Mouse (Mus musculus): ENCODE results near the gene Syne2. TPM values are rescaled to one million over a fixed set of nuclear protein-coding genes. Genes with fewer than 3 reads are reported as not detected.

Syne2 gene
- polyA plus RNA-seq, 1 experiment from 2014 or later = 97.5 TPM

GRCm38 (mm10) chr12:75915694-75916093, 97.8 kb downstream of the Syne2 start:
- DNase-seq (ENCODE audit: low spot score) = no peak
- no peaks in the 10 kb centered on the region for H3K9me3 ChIP-seq (ENCODE audit: control insufficient read depth, low read length)
- no peak overlapping the region for H3K4me2 ChIP-seq (replicated peaks; ENCODE audit: low read depth, low read length)
- no peaks in the 10 kb centered on the region for H3K4me1 ChIP-seq (replicated peaks; ENCODE audit: control insufficient read depth, insufficient read depth, low read length)
- H3K27ac ChIP-seq (ENCODE audit: low read depth, low read length) = no peak overlapping the region
- H3K27me3 ChIP-seq (ENCODE audit: control insufficient read depth, insufficient read depth, low read length) = no peaks in the 10 kb centered on the region
- no peak overlapping the region for H3K4me3 ChIP-seq (ENCODE audit: low read depth, low read length)
- no peak for ATAC-seq (ENCODE audit: low FRiP score)
- 93% methylated on average over 5 of the region's 5 CpGs for WGBS
- no peak overlapping the region for H3K9ac ChIP-seq (ENCODE audit: low read depth, low read length)
- 0 out of 2 replicates have a peak, but pooled peaks cover 6% of the 10 kb centered on the region for H3K36me3 ChIP-seq (ENCODE audit: control insufficient read depth, insufficient read depth, low read length)

GRCm38 (mm10) chr12:75918415-75918814, 100.5 kb downstream of the Syne2 start:
- Histone ChIP-seq H3K36me3 (ENCODE audit: control insufficient read depth, insufficient read depth, low read length) (0 out of 2 replicates have a peak, but pooled peaks cover 1% of the 10 kb centered on the region), H3K4me3 (ENCODE audit: low read depth, low read length) (no peak overlapping the region)

GRCm38 (mm10) chr12:75918914-75919313, 101.0 kb downstream of the Syne2 start:
- Histone ChIP-seq H3K4me3 (ENCODE audit: low read depth, low read length) (no peak overlapping the region), H3K27me3 (ENCODE audit: control insufficient read depth, insufficient read depth, low read length) (no peaks in the 10 kb centered on the region), H3K4me2 (replicated peaks; ENCODE audit: low read depth, low read length) (no peak overlapping the region), H3K27ac (ENCODE audit: low read depth, low read length) (no peak overlapping the region), H3K36me3 (ENCODE audit: control insufficient read depth, insufficient read depth, low read length) (0 out of 2 replicates have a peak, but pooled peaks cover under 1% of the 10 kb centered on the region), H3K9me3 (ENCODE audit: control insufficient read depth, low read length) (no peaks in the 10 kb centered on the region), H3K9ac (ENCODE audit: low read depth, low read length) (no peak overlapping the region), H3K4me1 (replicated peaks; ENCODE audit: control insufficient read depth, insufficient read depth, low read length) (no peaks in the 10 kb centered on the region)
- peak; percentile 44 for DNase-seq (ENCODE audit: low spot score)
- ATAC-seq (ENCODE audit: low FRiP score) = no peak
- WGBS = 58% methylated on average over 6 of the region's 6 CpGs

More at GRCm38 (mm10) chr12:75918415-75918814, 100.5 kb downstream of the Syne2 start:
- ATAC-seq (ENCODE audit: low FRiP score) = no peak
- H3K4me2 ChIP-seq (replicated peaks; ENCODE audit: low read depth, low read length) = no peak overlapping the region
- DNase-seq (ENCODE audit: low spot score) = no peak
- H3K9me3 ChIP-seq (ENCODE audit: control insufficient read depth, low read length) = no peaks in the 10 kb centered on the region
- no peaks in the 10 kb centered on the region for H3K4me1 ChIP-seq (replicated peaks; ENCODE audit: control insufficient read depth, insufficient read depth, low read length)
- H3K9ac ChIP-seq (ENCODE audit: low read depth, low read length) = no peak overlapping the region
- no peak overlapping the region for H3K27ac ChIP-seq (ENCODE audit: low read depth, low read length)
- no peaks in the 10 kb centered on the region for H3K27me3 ChIP-seq (ENCODE audit: control insufficient read depth, insufficient read depth, low read length)
- WGBS = 96% methylated on average over 2 of the region's 2 CpGs

- H3K4me1 ChIP-seq (replicated peaks; ENCODE audit: control insufficient read depth, insufficient read depth, low read length) = no peaks in the 10 kb centered on the region
- H3K27ac ChIP-seq (ENCODE audit: low read depth, low read length) = no peak overlapping the region
- DNase-seq (ENCODE audit: low spot score) (peak; percentile 33), ATAC-seq (ENCODE audit: low FRiP score) (peak; percentile 80)
- H3K36me3 ChIP-seq (ENCODE audit: control insufficient read depth, insufficient read depth, low read length) = peaks cover 16% of the 10 kb centered on the region; the same call in 1 of the 2 replicates
- H3K4me2 ChIP-seq (replicated peaks; ENCODE audit: low read depth, low read length) = no peak overlapping the region
- no peak overlapping the region for H3K9ac ChIP-seq (ENCODE audit: low read depth, low read length)
- no peaks in the 10 kb centered on the region for H3K27me3 ChIP-seq (ENCODE audit: control insufficient read depth, insufficient read depth, low read length)
- WGBS = 40% methylated on average over 11 of the region's 11 CpGs
- no peak overlapping the region for H3K4me3 ChIP-seq (ENCODE audit: low read depth, low read length)
- H3K9me3 ChIP-seq (ENCODE audit: control insufficient read depth, low read length) = no peaks in the 10 kb centered on the region
These were observed 105.0 kb downstream of the Syne2 start for GRCm38 (mm10) chr12:75922900-75923299.

GRCm38 (mm10) chr12:75924852-75925251, 106.9 kb downstream of the Syne2 start:
- Histone ChIP-seq H3K4me2 (replicated peaks; ENCODE audit: low read depth, low read length) (no peak overlapping the region), H3K36me3 (ENCODE audit: control insufficient read depth, insufficient read depth, low read length) (peaks cover 16% of the 10 kb centered on the region; the same call in 1 of the 2 replicates), H3K27me3 (ENCODE audit: control insufficient read depth, insufficient read depth, low read length) (no peaks in the 10 kb centered on the region), H3K4me3 (ENCODE audit: low read depth, low read length) (no peak overlapping the region), H3K27ac (ENCODE audit: low read depth, low read length) (no peak overlapping the region), H3K4me1 (replicated peaks; ENCODE audit: control insufficient read depth, insufficient read depth, low read length) (no peaks in the 10 kb centered on the region), H3K9ac (ENCODE audit: low read depth, low read length) (no peak overlapping the region), H3K9me3 (ENCODE audit: control insufficient read depth, low read length) (no peaks in the 10 kb centered on the region)
- DNase-seq (ENCODE audit: low spot score) (no peak), ATAC-seq (ENCODE audit: low FRiP score) (no peak)
- WGBS = 92% methylated on average over 11 of the region's 11 CpGs

- Histone ChIP-seq H3K9ac (ENCODE audit: low read depth, low read length) (no peak overlapping the region), H3K27ac (ENCODE audit: low read depth, low read length) (no peak overlapping the region), H3K36me3 (ENCODE audit: control insufficient read depth, insufficient read depth, low read length) (peaks cover 16% of the 10 kb centered on the region; the same call in 1 of the 2 replicates), H3K4me1 (replicated peaks; ENCODE audit: control insufficient read depth, insufficient read depth, low read length) (no peaks in the 10 kb centered on the region), H3K9me3 (ENCODE audit: control insufficient read depth, low read length) (no peaks in the 10 kb centered on the region), H3K4me2 (replicated peaks; ENCODE audit: low read depth, low read length) (no peak overlapping the region), H3K27me3 (ENCODE audit: control insufficient read depth, insufficient read depth, low read length) (no peaks in the 10 kb centered on the region), H3K4me3 (ENCODE audit: low read depth, low read length) (no peak overlapping the region)
- DNase-seq (ENCODE audit: low spot score) (no peak), ATAC-seq (ENCODE audit: low FRiP score) (no peak)
- WGBS = 100% methylated on average over 1 of the region's 1 CpGs
These were observed 109.7 kb downstream of the Syne2 start for GRCm38 (mm10) chr12:75927596-75927995.

GRCm38 (mm10) chr12:75933561-75933960, 115.6 kb downstream of the Syne2 start:
- Histone ChIP-seq H3K4me1 (replicated peaks; ENCODE audit: control insufficient read depth, insufficient read depth, low read length) (no peaks in the 10 kb centered on the region), H3K27me3 (ENCODE audit: control insufficient read depth, insufficient read depth, low read length) (no peaks in the 10 kb centered on the region), H3K36me3 (ENCODE audit: control insufficient read depth, insufficient read depth, low read length) (peaks cover 5% of the 10 kb centered on the region; the same call in 1 of the 2 replicates), H3K4me2 (replicated peaks; ENCODE audit: low read depth, low read length) (no peak overlapping the region), H3K27ac (ENCODE audit: low read depth, low read length) (no peak overlapping the region), H3K9me3 (ENCODE audit: control insufficient read depth, low read length) (no peaks in the 10 kb centered on the region), H3K9ac (ENCODE audit: low read depth, low read length) (no peak overlapping the region), H3K4me3 (ENCODE audit: low read depth, low read length) (no peak overlapping the region)
- no peak for ATAC-seq (ENCODE audit: low FRiP score)
- DNase-seq (ENCODE audit: low spot score) = no peak
- 82% methylated on average over 4 of the region's 4 CpGs for WGBS

GRCm38 (mm10) chr12:75951328-75951727, 133.4 kb downstream of the Syne2 start:
- Histone ChIP-seq H3K4me2 (replicated peaks; ENCODE audit: low read depth, low read length) (no peak overlapping the region), H3K9ac (ENCODE audit: low read depth, low read length) (no peak overlapping the region), H3K4me1 (replicated peaks; ENCODE audit: control insufficient read depth, insufficient read depth, low read length) (no peaks in the 10 kb centered on the region), H3K27ac (ENCODE audit: low read depth, low read length) (no peak overlapping the region), H3K27me3 (ENCODE audit: control insufficient read depth, insufficient read depth, low read length) (no peaks in the 10 kb centered on the region), H3K36me3 (ENCODE audit: control insufficient read depth, insufficient read depth, low read length) (peaks cover 3% of the 10 kb centered on the region; the same call in 1 of the 2 replicates), H3K4me3 (ENCODE audit: low read depth, low read length) (no peak overlapping the region), H3K9me3 (ENCODE audit: control insufficient read depth, low read length) (no peaks in the 10 kb centered on the region)
- ATAC-seq (ENCODE audit: low FRiP score) (no peak), DNase-seq (ENCODE audit: low spot score) (peak; percentile 50)
- 65% methylated on average over 5 of the region's 5 CpGs for WGBS

- Histone ChIP-seq H3K9ac (ENCODE audit: low read depth, low read length) (no peak overlapping the region), H3K4me1 (replicated peaks; ENCODE audit: control insufficient read depth, insufficient read depth, low read length) (no peaks in the 10 kb centered on the region), H3K27ac (ENCODE audit: low read depth, low read length) (no peak overlapping the region), H3K4me3 (ENCODE audit: low read depth, low read length) (no peak overlapping the region), H3K9me3 (ENCODE audit: control insufficient read depth, low read length) (no peaks in the 10 kb centered on the region), H3K27me3 (ENCODE audit: control insufficient read depth, insufficient read depth, low read length) (no peaks in the 10 kb centered on the region), H3K4me2 (replicated peaks; ENCODE audit: low read depth, low read length) (no peak overlapping the region), H3K36me3 (ENCODE audit: control insufficient read depth, insufficient read depth, low read length) (peaks cover 3% of the 10 kb centered on the region; the same call in 1 of the 2 replicates)
- ATAC-seq (ENCODE audit: low FRiP score) (no peak), DNase-seq (ENCODE audit: low spot score) (no peak)
- 100% methylated on average over 1 of the region's 1 CpGs for WGBS
These were observed 134.1 kb downstream of the Syne2 start for GRCm38 (mm10) chr12:75952011-75952410.

Data from hindbrain, embryonic 11.5 days (tissue).